Mouse (Mus musculus) midbrain, embryonic 11.5 days (tissue): ENCODE results near the gene Ankrd13b. TPM values are rescaled to one million over a fixed set of nuclear protein-coding genes. Genes with fewer than 3 reads are reported as not detected.
"Not testable (repeated sequence)": the region's sequence is repeated elsewhere in the genome, so short reads cannot be mapped to it uniquely, and the experiment has no call there.

Experiments
- ATAC-seq: fragments of 200-750 bp; cut with Nextera tagmentation; 2 replicates; pipeline ENCODE4 v1.8.0; 2017; ENCODE audit warnings: moderate TSS enrichment, moderate library complexity; ENCODE audit not compliant: low FRiP score
- DNase-seq: peaks from one replicate; pipeline ENCODE4 v3.0.0; 2015; ENCODE audit warnings: low spot score; ENCODE audit errors: missing footprints
- H3K27ac ChIP-seq: fragments of 300-500 bp; sonication (generic); 2 replicates; pipeline ENCODE4 v1.5.1; 2014; ENCODE audit warnings: low read depth, low read length
- H3K27me3 ChIP-seq: fragments of 300-500 bp; sonication (generic); 2 replicates; pipeline ENCODE4 v1.6.1; 2014; ENCODE audit warnings: mild to moderate bottlenecking, low read length, moderate library complexity, mixed read lengths; ENCODE audit not compliant: control insufficient read depth, insufficient read depth
- H3K36me3 ChIP-seq: fragments of 300-500 bp; sonication (generic); 2 replicates; pipeline ENCODE4 v1.6.1; 2014; ENCODE audit warnings: mild to moderate bottlenecking, low read length, moderate library complexity, mixed read lengths; ENCODE audit not compliant: control insufficient read depth, insufficient read depth
- H3K4me1 ChIP-seq: fragments of 300-500 bp; sonication (generic); 2 replicates; pipeline ENCODE4 v1.6.1; 2014; ENCODE audit warnings: low read length; ENCODE audit not compliant: control insufficient read depth, insufficient read depth
- H3K4me2 ChIP-seq: fragments of 300-500 bp; sonication (generic); 2 replicates; pipeline ENCODE4 v1.6.1; 2014; ENCODE audit warnings: mild to moderate bottlenecking, moderate library complexity
- H3K4me3 ChIP-seq: fragments of 300-500 bp; sonication (generic); 2 replicates; pipeline ENCODE4 v1.5.1; 2014; ENCODE audit warnings: low read depth, low read length
- H3K9ac ChIP-seq: fragments of 300-500 bp; sonication (generic); 2 replicates; pipeline ENCODE4 v1.6.1; 2014; ENCODE audit warnings: low read length
- H3K9me3 ChIP-seq: fragments of 300-500 bp; sonication (generic); 2 replicates; pipeline ENCODE4 v1.6.1; 2016; ENCODE audit warnings: low read length; ENCODE audit not compliant: control insufficient read depth
- WGBS: fragments of 180-500 bp; shearing (Covaris S2); extraction: QIAGEN DNeasy Blood & Tissue Kit; methylation state at CpG from one replicate; pipeline ENCODE4 v1.1.7; 2014; 5-methylcytosine and 5-hydroxymethylcytosine counted together
- polyA plus RNA-seq: library from polyadenylated mRNA; unstranded; fragments of >200 nt; fragmentation: Nextera tagmentation; extraction: Ambion mirVana; gene quantifications from 2 replicates; pipeline ENCODE4 v1.2.1, GENCODE M21; 2014

Ankrd13b gene
- 9.5 and 13.5 TPM in 2 replicates for polyA plus RNA-seq

DNA sequence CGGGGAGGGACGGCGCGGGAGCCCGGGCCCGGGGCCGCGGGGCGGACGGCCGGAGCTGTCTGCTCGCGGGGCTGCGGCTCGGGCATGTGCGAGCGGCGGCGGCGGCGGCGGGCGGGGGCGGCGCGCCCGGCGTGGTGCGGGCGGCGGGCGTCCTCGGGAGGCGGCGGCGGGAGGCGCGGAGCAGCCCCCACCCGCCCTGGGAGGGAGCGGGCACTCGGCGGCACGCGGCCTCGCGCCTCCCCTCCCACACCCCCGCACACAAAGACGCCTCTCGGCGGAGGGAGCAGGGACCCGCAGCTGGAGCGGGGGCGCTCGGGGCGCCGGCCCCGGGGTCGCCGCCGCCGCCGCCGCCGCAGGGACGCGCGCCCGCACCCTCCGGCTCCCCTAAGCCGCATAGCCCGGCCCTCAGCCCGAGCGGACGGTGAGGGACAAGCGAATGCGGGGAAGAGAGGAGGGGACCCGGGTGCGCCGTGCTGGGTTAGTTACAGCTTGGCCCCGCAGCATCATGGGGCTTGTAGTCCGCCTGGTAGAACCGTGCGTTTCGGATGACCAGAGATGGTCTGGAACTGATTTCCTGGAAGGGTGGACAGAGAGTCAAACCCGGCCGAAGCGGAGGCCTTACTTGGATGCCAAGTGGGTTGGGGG is at the start of gene Ankrd13b:
Ankrd13b (minus strand) TSS at position 88 of the 645 bp plus-strand sequence.
- peaks cover 65% of the 10 kb centered on the region for H3K4me1 ChIP-seq
- peak within 1 kb of the TSS; percentile 90 for H3K4me2 ChIP-seq
- no peaks in the 10 kb centered on the region for H3K9me3 ChIP-seq
- WGBS = under 1% methylated on average over 60 of the region's 87 CpGs
- H3K27ac ChIP-seq = peak within 1 kb of the TSS; percentile 57; the same call in 1 of the 2 replicates
- H3K9ac ChIP-seq = peak within 1 kb of the TSS; percentile 96
- DNase-seq (peak; percentile 97), ATAC-seq (peak; percentile 67)
- H3K27me3 ChIP-seq = no peaks in the 10 kb centered on the region
- no peaks in the 10 kb centered on the region for H3K36me3 ChIP-seq
- H3K4me3 ChIP-seq = peak within 1 kb of the TSS; percentile 90

DNA sequence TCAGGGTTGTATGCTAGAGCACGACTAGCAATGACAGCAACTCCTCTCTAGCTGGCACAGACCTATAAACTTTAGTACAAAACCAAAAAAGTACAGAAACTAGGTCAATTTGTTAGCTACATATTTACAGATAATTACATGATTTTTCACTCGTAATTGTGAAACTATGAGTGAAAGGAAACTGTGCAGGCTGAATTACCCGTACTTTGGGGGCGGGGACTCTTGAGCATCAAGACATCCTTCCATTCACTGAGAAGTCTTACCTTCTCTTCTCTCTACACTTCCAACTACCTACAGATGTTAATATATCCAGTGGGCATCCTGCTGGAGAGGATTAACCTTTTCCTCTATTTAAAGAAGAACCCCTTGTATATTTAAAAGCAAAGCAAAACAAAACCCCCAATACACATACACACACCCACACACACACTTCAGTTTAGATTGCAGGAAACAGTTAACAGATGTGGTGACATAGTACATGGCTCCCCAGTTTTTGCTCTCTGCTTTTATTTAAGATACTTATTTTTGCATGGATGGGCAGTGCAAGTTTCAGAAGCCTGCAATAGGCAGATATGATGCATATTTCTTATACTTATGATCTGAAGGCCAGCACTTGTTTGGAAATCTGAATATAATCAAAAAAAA is 42.8 kb upstream of the Ankrd13b start:
- no peaks in the 10 kb centered on the region for H3K36me3 ChIP-seq
- no peak for DNase-seq
- H3K27me3 ChIP-seq = no peaks in the 10 kb centered on the region
- H3K9ac ChIP-seq = no peak overlapping the region
- no peak for ATAC-seq
- 89% methylated on average over 4 of the region's 4 CpGs for WGBS
- no peak overlapping the region for H3K4me2 ChIP-seq
- no peaks in the 10 kb centered on the region for H3K4me1 ChIP-seq
- no peaks in the 10 kb centered on the region for H3K9me3 ChIP-seq
- H3K4me3 ChIP-seq = no peak overlapping the region
- no peak overlapping the region for H3K27ac ChIP-seq

DNA sequence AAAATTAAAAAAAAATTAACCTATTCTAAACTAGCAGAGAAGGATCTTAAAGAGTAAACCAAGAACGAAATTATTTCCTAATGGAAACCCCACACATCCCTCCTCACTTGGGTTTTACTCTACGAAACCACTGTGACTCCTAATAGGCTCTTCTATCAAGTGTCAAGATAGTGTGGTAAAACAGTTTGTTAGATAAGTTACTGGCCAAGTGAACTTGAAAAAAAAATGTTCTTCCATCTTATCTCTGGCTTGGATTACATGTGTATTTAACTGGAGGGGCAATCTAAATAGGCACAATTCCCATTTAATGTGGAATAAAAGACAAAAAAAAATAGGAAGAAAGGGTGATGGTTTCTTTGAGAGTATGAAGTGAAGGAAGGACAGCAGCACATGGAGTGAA is 41.4 kb upstream of the Ankrd13b start:
- H3K4me3 ChIP-seq = no peak overlapping the region
- DNase-seq (no peak), ATAC-seq (no peak)
- no peak overlapping the region for H3K27ac ChIP-seq
- no peaks in the 10 kb centered on the region for H3K4me1 ChIP-seq
- no peak overlapping the region for H3K4me2 ChIP-seq
- H3K9me3 ChIP-seq = no peaks in the 10 kb centered on the region
- no peaks in the 10 kb centered on the region for H3K36me3 ChIP-seq
- WGBS = 95% methylated on average over 2 of the region's 2 CpGs
- H3K27me3 ChIP-seq = no peaks in the 10 kb centered on the region
- no peak overlapping the region for H3K9ac ChIP-seq

DNA sequence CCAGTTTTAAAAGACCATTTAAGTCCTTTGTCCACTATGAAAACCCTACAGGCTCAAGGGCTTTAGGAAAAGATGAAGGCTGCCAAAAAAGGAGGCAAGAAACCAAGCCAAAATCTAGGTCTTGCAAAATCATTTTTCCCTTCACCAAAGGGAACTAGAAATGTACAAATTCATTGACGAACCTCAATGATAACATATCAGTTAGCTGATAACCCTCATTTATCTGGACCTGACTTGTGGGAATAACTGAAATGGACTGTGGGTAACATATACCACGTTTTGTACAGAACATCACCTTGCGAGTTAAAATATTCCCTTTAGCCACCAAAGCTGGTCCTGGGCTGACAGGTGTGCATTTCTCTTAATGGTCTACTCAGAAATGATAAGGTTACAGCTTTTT is 40.2 kb upstream of the Ankrd13b start:
- Histone ChIP-seq H3K4me1 (no peaks in the 10 kb centered on the region), H3K27ac (no peak overlapping the region), H3K9me3 (no peaks in the 10 kb centered on the region), H3K4me3 (no peak overlapping the region), H3K36me3 (no peaks in the 10 kb centered on the region), H3K9ac (no peak overlapping the region), H3K4me2 (no peak overlapping the region), H3K27me3 (no peaks in the 10 kb centered on the region)
- ATAC-seq = no peak
- no peak for DNase-seq
- WGBS = 88% methylated on average over 3 of the region's 3 CpGs

DNA sequence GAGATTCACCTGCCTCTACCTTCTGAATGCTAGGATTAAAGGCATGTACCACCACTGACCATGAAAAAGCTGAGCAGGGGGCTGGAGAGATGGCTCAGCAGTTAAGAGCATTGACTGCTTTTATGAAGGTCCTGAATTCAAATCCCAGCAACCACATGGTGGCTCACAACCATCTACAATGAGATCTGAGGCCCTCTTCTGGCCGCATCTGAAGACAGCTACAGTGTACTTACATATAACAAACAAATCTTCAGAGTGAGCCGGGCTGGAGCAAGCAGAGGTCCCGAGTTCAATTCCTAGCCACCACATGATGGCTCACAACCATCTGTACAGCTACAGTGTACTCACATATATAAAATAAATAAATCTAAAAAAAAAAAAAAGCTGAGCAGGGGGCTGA is 38.9 kb upstream of the Ankrd13b start:
- DNase-seq = not testable (repeated sequence)

DNA sequence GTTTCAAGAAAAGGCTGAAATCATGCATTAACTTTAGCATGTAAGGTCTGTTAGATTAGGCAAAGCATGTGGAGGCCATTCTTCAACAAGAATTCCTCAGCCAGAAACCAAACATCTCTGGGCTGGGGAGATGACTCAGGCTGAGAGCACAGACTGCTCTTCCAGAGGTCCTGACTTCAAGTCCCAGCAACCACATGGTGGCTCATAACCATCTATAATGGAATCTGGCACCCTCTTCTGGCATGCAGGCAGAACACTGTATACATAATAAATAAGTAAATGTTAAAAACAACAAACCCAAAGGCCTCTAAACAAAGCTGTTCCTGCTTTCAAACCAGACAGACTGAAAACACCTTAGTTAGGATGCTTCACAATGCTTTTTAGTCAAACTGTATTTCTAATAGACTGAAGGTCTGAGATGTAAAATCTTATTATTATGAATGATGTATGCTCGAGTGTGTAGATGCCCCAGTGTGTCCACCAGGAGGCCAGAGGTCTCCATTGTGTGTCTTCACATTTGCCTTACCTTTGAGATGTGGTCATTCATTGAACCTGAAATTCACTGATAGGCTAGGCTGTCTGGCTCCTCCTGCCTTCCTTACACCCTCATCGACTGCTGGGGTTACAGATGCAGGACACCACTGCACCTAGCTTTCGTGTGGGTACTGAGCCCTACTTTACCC is 36.5 kb upstream of the Ankrd13b start:
- Histone ChIP-seq H3K4me1 (no peaks in the 10 kb centered on the region), H3K9me3 (no peaks in the 10 kb centered on the region), H3K36me3 (no peaks in the 10 kb centered on the region), H3K4me3 (no peak overlapping the region), H3K27ac (no peak overlapping the region), H3K9ac (no peak overlapping the region), H3K4me2 (no peak overlapping the region), H3K27me3 (no peaks in the 10 kb centered on the region)
- WGBS = 78% methylated on average over 3 of the region's 3 CpGs
- no peak for DNase-seq
- no peak for ATAC-seq

More for the DNA sequence above, 38.9 kb upstream of the Ankrd13b start:
- not testable (repeated sequence) for H3K4me2 ChIP-seq, H3K9ac ChIP-seq, H3K4me1 ChIP-seq, H3K27me3 ChIP-seq, H3K27ac ChIP-seq, H3K9me3 ChIP-seq, H3K4me3 ChIP-seq, H3K36me3 ChIP-seq, ATAC-seq
- WGBS = 93% methylated on average over 3 of the region's 3 CpGs

DNA sequence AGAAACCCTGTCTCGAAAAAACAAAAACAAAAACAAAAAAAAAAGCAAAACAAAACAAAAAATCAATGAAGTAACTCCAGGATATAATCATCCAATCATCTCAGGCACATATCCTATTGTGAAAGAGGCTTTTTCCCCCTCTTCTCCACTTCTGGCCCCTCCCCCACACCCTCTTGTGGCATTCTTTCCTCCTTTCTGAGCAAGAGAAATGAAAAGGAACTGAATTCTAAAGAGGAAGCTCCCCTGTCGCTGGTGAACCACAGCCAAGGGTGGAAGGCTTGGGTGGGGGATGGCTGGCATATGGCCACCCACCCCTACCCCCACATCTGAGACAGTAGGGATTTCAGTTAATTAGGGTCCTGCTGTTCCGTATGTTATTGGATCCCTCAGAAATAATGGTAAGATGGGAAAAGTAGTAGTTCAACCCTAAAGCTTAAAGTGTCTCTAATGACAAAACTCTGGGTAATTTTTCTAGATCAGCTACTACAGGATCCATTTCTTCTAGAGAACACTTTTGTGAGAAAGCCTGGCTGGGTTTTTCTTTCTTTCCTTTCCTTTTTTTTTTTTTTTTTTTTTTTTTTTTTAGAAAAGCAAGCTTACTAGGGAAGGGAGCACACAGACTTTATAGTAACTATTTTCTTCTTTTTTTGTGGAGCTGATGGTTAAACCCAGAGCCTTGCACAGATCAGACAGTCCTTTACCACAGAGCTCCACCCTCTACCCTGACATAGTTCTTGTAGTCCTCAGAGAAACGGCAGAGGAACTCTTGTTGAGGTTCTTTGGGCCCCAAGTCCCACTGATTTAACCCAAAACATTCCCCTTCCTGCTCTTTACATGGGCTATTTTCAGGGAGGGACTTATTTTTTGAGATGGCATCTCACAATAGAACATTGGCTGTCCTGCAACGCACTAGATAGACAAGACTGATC is 31.4 kb upstream of the Ankrd13b start:
- Histone ChIP-seq H3K9ac (no peak overlapping the region), H3K36me3 (no peaks in the 10 kb centered on the region), H3K9me3 (no peaks in the 10 kb centered on the region), H3K4me2 (no peak overlapping the region), H3K27me3 (peaks cover 9% of the 10 kb centered on the region), H3K4me3 (no peak overlapping the region), H3K27ac (no peak overlapping the region), H3K4me1 (peaks cover 6% of the 10 kb centered on the region)
- DNase-seq (no peak), ATAC-seq (no peak)
- WGBS = 57% methylated on average over 5 of the region's 5 CpGs

DNA sequence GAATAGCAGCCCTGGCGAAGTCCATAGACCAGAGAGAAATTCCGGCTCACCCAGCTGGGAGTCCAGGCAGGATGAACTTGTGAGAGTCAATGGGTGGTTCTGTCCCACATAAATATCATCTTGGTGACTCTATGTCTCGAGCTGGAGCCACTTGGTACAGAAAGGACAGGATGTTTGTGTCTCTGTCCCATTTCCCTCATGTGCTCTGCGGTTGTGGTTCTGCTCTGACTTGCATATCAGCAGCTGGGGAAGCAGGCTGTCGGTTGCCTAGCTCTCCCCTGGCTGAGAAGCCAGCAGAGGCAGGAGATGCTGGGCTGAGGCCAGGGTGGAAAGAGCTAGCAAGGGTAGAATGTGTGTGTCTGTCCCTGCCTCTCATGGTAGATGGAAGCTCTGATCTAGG is 29.6 kb upstream of the Ankrd13b start, which contains the start of gene Gm10392:
Gm10392 (minus strand) TSS at position 156 of the 400 bp plus-strand sequence.
- ATAC-seq (no peak), DNase-seq (no peak)
- no peaks in the 10 kb centered on the region for H3K9me3 ChIP-seq
- peaks cover 22% of the 10 kb centered on the region for H3K4me1 ChIP-seq
- H3K4me2 ChIP-seq = no peak within 1 kb of the TSS
- no peak within 1 kb of the TSS for H3K27ac ChIP-seq
- H3K36me3 ChIP-seq = no peaks in the 10 kb centered on the region
- no peak within 1 kb of the TSS for H3K9ac ChIP-seq
- H3K4me3 ChIP-seq = no peak within 1 kb of the TSS
- WGBS = 78% methylated on average over 5 of the region's 5 CpGs
- peaks cover 14% of the 10 kb centered on the region for H3K27me3 ChIP-seq
